Mouse (Mus musculus) liver, embryonic 14.5 days (tissue): ENCODE measurements at regions not wholly inside any gene's neighbourhood (a gene's known extent, or its start where the extent isn't known, plus 50 kb on each side); places are given as distances from the start of the nearest gene placed in this dataset.

Source experiments
- ATAC-seq: fragments of 200-750 bp; cut with Nextera tagmentation; 2 replicates; pipeline ENCODE4 v1.8.0; 2017; ENCODE audit warnings: moderate number of reproducible peaks, mild to moderate bottlenecking, moderate library complexity; ENCODE audit not compliant: insufficient read depth
- DNase-seq, 3 experiments: peaks; one replicate each; pipeline ENCODE4 v3.0.0-alpha.2; 2012 to 2013; ENCODE audit warnings: low read depth in 3 of 3, low spot score in 3 of 3
- H3K27ac ChIP-seq: fragments of 300-500 bp; sonication (generic); 2 replicates; pipeline ENCODE4 v1.5.1; 2014; ENCODE audit warnings: moderate library complexity, mild to moderate bottlenecking, control low read depth, inconsistent platforms
- H3K27me3 ChIP-seq: fragments of 300-500 bp; sonication (generic); 2 replicates; pipeline ENCODE4 v1.6.1; 2014; ENCODE audit warnings: mild to moderate bottlenecking, low read length, moderate library complexity; ENCODE audit not compliant: control insufficient read depth, insufficient read depth
- H3K36me3 ChIP-seq: fragments of 300-500 bp; sonication (generic); replicated peaks from 2 replicates; pipeline ENCODE4 v1.6.1; 2014; ENCODE audit warnings: low read depth; ENCODE audit not compliant: control insufficient read depth, insufficient read depth
- H3K4me1 ChIP-seq, 2 experiments: fragments of 200-500 bp in 1 of 2; fragments of 300-500 bp in 1 of 2; sonication (generic) in 1 of 2; replicated peaks; 2 replicates each; pipeline ENCODE4 v1.6.1; 2012 to 2014; ENCODE audit warnings: antibody characterized with exemption in 1 of 2, inconsistent platforms in 1 of 2, low read length in 1 of 2; ENCODE audit not compliant: control insufficient read depth in 2 of 2, insufficient read depth in 2 of 2
- H3K4me2 ChIP-seq: fragments of 300-500 bp; sonication (generic); 2 replicates; pipeline ENCODE4 v1.6.1; 2014; ENCODE audit warnings: low read depth, mild to moderate bottlenecking, control low read depth, moderate library complexity
- H3K4me3 ChIP-seq, 2 experiments: fragments of 200-500 bp in 1 of 2; fragments of 300-500 bp in 1 of 2; sonication (generic) in 1 of 2; 2 replicates each; pipeline ENCODE4 v1.5.1; 2012 to 2014; ENCODE audit warnings: low read depth in 2 of 2, low read length in 2 of 2, mild to moderate bottlenecking in 2 of 2, control low read depth in 1 of 2, inconsistent platforms in 1 of 2, moderate library complexity in 1 of 2; ENCODE audit not compliant: insufficient read depth in 1 of 2
- H3K9ac ChIP-seq: fragments of 300-500 bp; sonication (generic); replicated peaks from 2 replicates; pipeline ENCODE4 v1.6.1; 2014; ENCODE audit warnings: mild to moderate bottlenecking, control low read depth, moderate library complexity
- H3K9me3 ChIP-seq: fragments of 300-500 bp; sonication (generic); 2 replicates; pipeline ENCODE4 v1.6.1; 2016; ENCODE audit warnings: low read length, mixed read lengths; ENCODE audit not compliant: control insufficient read depth
- CTCF ChIP-seq: IDR thresholded peaks from 2 replicates; pipeline ENCODE4 v1.5.1; 2016; ENCODE audit warnings: antibody characterized with exemption, low read depth, control low read depth
- EP300 ChIP-seq: IDR thresholded peaks from 2 replicates; pipeline ENCODE4 v1.6.1; 2016; ENCODE audit warnings: antibody characterized with exemption, low read depth
- WGBS: fragments of 180-500 bp; shearing (Covaris S2); extraction: QIAGEN DNeasy Blood & Tissue Kit; methylation state at CpG from one replicate; pipeline ENCODE4 v1.1.7; 2014; ENCODE audit not compliant: insufficient replicate concordance; 5-methylcytosine and 5-hydroxymethylcytosine counted together

GRCm38 (mm10) chr10:51832459-51832858 lies 154.9 kb downstream of the Rfx6 start:
- H3K4me3 ChIP-seq: no peak overlapping the region
- no peaks in the 10 kb centered on the region for H3K9me3 ChIP-seq
- no peaks in the 10 kb centered on the region for H3K4me1 ChIP-seq
- no peak overlapping the region for H3K4me2 ChIP-seq
- no peak for ATAC-seq
- H3K36me3 ChIP-seq: no peaks in the 10 kb centered on the region
- no peak overlapping the region for H3K27ac ChIP-seq
- no peaks in the 10 kb centered on the region for H3K27me3 ChIP-seq
- no peak for TF ChIP-seq CTCF
- TF ChIP-seq EP300: no peak
- no peak for DNase-seq
- WGBS: 28% methylated on average over 4 of the region's 4 CpGs
- no peak overlapping the region for H3K9ac ChIP-seq

DNA sequence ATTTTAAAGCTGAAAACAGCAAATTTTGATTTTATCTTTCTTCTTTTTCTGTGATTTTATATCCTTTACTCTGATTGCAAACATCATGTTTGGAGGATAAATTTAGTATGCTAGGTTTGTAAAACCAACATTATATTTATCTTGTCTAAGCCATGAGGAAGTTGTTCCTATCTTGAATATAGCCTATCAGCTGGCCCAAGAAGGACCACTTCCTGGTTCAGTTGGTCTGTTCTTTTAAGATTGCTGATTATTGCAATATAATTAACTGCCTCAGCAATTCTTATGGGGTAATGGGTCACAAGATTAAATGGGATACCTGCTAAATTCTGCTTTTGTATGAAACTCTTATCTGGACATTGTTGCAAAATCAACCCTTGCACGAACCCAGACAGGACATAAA lies 165.5 kb downstream of the Rfx6 start:
- H3K4me1 ChIP-seq: no peaks in the 10 kb centered on the region
- WGBS: 9% methylated on average over 1 of the region's 1 CpGs

DNA sequence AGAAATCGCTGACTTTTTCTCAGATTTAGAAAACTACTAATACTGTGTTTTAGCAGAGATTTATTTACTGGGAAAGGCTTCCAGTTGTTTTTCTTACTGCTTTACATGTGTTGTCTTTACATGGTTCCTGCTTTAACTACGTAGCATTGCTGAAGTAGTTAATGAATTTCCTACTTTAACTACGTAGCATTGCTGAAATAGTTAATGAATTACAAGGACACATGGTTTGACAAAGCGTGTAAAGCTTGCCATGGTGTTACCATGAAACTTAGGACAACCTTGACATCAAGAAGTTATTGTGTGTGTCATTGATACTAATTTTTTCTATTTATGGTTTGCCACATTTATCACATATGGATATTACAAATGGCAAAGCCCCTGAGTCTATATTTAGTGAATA lies 168.7 kb downstream of the Rfx6 start:
- WGBS: 71% methylated on average over 4 of the region's 4 CpGs
- Histone ChIP-seq H3K4me1 (no peaks in the 10 kb centered on the region), H3K4me3 (no peak overlapping the region), H3K4me2 (no peak overlapping the region), H3K27me3 (no peaks in the 10 kb centered on the region), H3K27ac (no peak overlapping the region), H3K9me3 (no peaks in the 10 kb centered on the region), H3K36me3 (no peaks in the 10 kb centered on the region), H3K9ac (no peak overlapping the region)
- TF ChIP-seq CTCF: no peak
- no peak for DNase-seq
- no peak for ATAC-seq

More for the DNA sequence above, 165.5 kb downstream of the Rfx6 start:
- Histone ChIP-seq H3K4me2 (no peak overlapping the region), H3K9ac (no peak overlapping the region), H3K9me3 (no peaks in the 10 kb centered on the region), H3K27ac (no peak overlapping the region), H3K27me3 (no peaks in the 10 kb centered on the region), H3K4me3 (no peak overlapping the region), H3K36me3 (no peaks in the 10 kb centered on the region)
- DNase-seq (no peak), ATAC-seq (no peak)
- TF ChIP-seq EP300 (no peak), CTCF (no peak)

DNA sequence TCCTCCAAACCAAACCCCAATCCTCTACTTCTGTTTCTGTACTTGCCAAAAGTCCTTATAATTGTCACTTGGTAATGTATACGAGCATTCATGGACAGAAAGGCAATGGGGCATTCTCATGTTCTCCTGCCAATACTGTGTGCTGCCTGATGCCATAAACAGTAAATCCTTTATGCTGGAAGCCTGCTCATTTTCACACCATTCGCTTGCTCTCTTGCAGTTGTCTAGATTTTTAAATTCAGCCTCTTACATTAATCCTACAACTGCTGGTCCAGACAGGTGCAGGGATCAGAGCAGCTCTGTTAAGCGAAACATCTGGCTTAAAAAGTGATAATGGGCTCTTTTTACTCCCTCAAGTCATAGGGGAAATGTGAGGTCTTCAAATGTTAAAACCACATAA lies 152.9 kb upstream of the Vgll2 start:
- H3K9ac ChIP-seq: no peak overlapping the region
- DNase-seq (no peak), ATAC-seq (no peak)
- no peak overlapping the region for H3K4me2 ChIP-seq
- WGBS: 47% methylated on average over 3 of the region's 3 CpGs
- H3K4me1 ChIP-seq: no peaks in the 10 kb centered on the region
- H3K27me3 ChIP-seq: no peaks in the 10 kb centered on the region
- H3K9me3 ChIP-seq: no peaks in the 10 kb centered on the region
- no peak overlapping the region for H3K4me3 ChIP-seq
- H3K36me3 ChIP-seq: no peaks in the 10 kb centered on the region
- TF ChIP-seq CTCF: no peak
- no peak for TF ChIP-seq EP300
- no peak overlapping the region for H3K27ac ChIP-seq

DNA sequence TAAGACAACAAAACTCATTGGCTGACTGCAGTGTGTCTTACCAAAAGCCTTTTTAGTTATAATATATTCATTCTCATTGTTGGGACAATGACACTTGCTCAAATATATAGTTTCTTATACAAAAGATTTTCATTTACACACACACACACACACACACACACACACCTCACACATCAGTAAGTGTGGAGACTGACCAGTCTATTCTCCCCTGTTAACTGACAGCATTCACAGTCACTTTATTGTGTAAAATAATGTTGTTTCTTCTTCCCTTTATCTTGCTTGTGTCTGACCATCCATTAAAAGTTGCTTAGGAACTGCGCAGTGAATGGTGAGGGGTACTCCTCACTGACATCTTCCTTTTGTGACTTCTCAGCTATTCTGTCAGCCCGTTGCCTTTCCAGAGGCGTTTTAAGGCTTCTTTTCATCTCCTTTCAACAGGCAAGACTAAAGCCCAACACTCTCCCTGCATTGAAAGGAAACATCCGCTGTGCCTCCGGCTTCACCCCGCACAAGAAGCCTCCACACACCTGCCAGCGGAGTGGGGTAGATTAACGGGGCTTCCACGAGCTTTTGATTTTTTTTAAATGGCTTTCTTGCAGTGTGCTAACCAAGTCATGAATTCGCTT lies 111.1 kb upstream of the Vgll2 start:
- Histone ChIP-seq H3K4me1 (no peaks in the 10 kb centered on the region), H3K36me3 (no peaks in the 10 kb centered on the region), H3K27ac (no peak overlapping the region), H3K27me3 (no peaks in the 10 kb centered on the region), H3K4me3 (no peak overlapping the region), H3K9ac (no peak overlapping the region), H3K9me3 (no peaks in the 10 kb centered on the region), H3K4me2 (no peak overlapping the region)
- 47% methylated on average over 10 of the region's 10 CpGs for WGBS
- ATAC-seq (no peak), DNase-seq (no peak)
- TF ChIP-seq CTCF (no peak), EP300 (no peak)
